Mouse (Mus musculus) layer of hippocampus, postnatal 10 days (tissue): ENCODE measurements around the gene Ints12. TPM values are rescaled to one million over a fixed set of nuclear protein-coding genes. Genes with fewer than 3 reads are reported as not detected.

ENCODE experiments used
- DNase-seq, 2 experiments: peaks; one replicate each; pipeline ENCODE4 v3.0.0; 2021; ENCODE audit warnings: low spot score in 2 of 2
- total RNA-seq, 2 experiments: library from RNA; stranded (reverse); gene quantifications; 2 replicates each; pipeline ENCODE4 v1.2.3; 2021

Ints12 gene
- total RNA-seq, 2 experiments from 2014 or later: 10.1 to 11.1 TPM

DNA sequence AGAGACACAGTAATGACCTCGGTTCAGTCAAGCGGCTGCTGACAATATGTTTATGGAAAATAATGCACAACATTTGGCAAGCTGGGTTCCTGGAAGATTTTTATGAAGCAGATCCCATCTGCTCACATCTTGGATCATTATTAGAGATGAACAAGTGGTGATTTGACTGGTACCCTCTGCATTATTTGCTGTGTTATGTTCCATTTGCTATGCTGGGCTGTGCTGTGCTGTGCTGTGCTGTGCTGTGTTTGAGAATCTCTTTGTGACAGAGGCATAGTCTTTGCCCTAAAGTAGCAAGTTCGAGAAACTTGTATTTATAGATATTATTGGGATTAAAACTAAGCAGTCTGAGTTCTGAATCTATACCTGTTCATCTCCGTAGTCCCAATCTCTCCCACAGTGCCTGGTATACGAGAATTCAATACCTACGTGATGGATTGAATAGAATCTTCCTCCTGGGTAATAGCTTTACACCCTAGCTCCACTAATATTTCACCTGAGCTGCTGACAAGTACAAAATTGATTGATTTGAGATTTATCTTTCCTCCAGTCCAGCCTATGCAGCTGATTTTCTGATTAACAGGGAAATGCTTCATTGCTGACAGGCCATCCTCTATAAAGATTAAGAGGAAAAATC, 53.0 kb downstream of the Ints12 start:
- no peak for DNase-seq

DNA sequence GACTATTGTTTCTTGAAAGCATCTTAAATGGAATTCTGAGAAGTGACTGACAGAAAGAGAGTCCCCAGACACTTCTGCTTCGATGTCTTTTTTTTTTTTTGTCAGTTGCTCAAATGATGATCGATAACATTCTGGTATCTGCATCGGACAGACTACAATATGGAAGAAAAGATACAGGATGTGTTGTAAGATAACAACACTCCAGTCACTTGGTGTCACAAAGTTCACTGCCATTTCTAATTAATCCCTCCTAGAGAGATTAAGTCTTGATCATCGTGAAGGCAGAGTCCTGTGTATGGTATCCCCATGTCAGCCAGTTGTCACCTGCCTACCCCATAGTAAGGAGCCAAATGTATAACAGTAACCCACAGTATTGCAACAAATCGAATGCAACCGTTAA, 60.0 kb downstream of the Ints12 start:
- no peak for DNase-seq

GRCm38 (mm10) chr3:133152831-133153230, 61.2 kb downstream of the Ints12 start:
- DNase-seq: no peak

DNA sequence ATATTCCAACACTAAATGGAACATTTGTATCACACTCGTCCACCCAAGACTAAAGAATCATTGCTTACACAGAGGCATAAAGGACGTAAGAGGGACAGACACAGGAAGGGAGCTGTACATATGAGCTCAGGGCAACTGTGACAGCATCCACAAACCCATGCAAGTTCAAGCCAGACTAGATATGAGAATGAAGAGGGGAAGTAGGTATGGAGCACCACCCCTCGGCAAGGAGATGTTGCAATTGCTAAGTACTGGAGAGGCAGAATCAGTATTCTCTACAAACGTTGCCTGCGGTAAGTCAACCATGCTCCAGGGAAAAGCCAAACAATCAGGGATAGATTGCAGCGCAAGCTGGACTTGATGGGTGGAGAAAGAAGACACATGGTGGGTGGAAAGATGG, 62.0 kb downstream of the Ints12 start:
- no peak for DNase-seq

DNA sequence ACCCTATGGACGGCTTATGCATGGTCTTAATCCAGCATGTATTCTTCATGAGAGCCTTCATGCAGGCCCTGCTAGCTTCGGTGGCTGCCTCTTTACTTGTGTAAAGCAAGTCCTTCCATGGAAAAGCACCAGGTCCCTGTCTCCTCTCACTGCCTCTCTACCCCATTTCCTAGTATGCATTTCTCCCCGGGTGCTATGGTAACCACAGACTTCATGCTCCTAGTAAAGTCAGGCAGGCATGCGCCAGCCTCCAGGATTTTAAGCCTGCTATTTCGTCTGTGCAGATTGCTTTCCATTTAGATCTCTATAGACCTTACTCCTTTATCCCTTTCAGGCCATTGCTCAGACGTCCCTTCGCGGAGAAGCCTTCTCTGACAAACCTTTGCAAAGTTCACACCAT, 63.0 kb downstream of the Ints12 start:
- DNase-seq: peak in 1 of 2 experiments; percentile 20

DNA sequence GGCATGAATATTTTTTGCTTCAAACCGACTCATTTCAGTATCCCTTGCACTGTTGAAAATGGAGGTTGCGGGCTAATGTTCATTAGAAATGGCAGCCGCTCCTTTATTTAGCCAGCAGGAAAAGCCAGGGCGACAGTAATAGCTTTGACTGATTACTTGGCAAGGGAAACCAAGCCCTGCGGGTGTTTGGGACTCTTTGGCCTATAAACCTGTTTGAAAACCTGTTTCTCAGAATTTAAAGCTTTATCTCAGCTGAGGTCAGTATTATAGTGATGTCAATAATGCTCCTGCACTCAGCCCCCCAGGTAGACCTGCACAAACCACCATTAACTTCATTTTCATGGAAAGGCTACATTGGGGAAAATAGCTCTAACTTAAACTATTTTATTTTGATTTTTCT, 66.6 kb downstream of the Ints12 start:
- DNase-seq: no peak

Other genes starting within 250 kb of the Ints12 start
- 10 to 100 TPM; 14.2 to 14.9 TPM for gene Npnt, start 141.5 kb upstream of the Ints12 start, total RNA-seq
- 10 to 100 TPM in 1 of 2 experiments, 1 to 10 TPM in 1; 8.7 to 11.0 TPM for gene Gstcd, start 193 bp downstream of the Ints12 start, total RNA-seq
- gene Arhgef38, start 143.1 kb downstream of the Ints12 start, total RNA-seq: under 1 TPM in 1 of 2 experiments, not detected in 1; 0.29 TPM
- 10 to 100 TPM; 45.2 to 48.6 TPM for gene Ppa2, start 218.3 kb downstream of the Ints12 start, total RNA-seq